Mouse (Mus musculus) cerebellum, adult 2 months (tissue): Measurements from ENCODE around the gene AU040320. TPM values are rescaled to one million over a fixed set of nuclear protein-coding genes. Genes with fewer than 3 reads are reported as not detected.

ENCODE experiments used
- DNase-seq, 2 experiments: peaks; one replicate each; pipeline ENCODE4 v3.0.0; 2021
- H3K27ac ChIP-seq: fragments of 200-500 bp; 2 replicates; pipeline ENCODE4 v1.5.1; 2012; ENCODE audit warnings: low read length, control low read depth, inconsistent platforms; ENCODE audit not compliant: insufficient read depth
- H3K27me3 ChIP-seq: fragments of 200-500 bp; 2 replicates; pipeline ENCODE4 v1.6.1; 2012; ENCODE audit warnings: inconsistent platforms, mild to moderate bottlenecking, low read length, moderate library complexity; ENCODE audit not compliant: control insufficient read depth, insufficient read depth
- H3K4me1 ChIP-seq: fragments of 200-500 bp; 2 replicates; pipeline ENCODE4 v1.6.1; 2011; ENCODE audit warnings: low read length; ENCODE audit not compliant: control insufficient read depth, insufficient read depth
- H3K4me3 ChIP-seq: fragments of 200-500 bp; replicated peaks from 2 replicates; pipeline ENCODE3; 2011; ENCODE audit warnings: mild to moderate bottlenecking, low read depth, low read length, control low read depth; ENCODE audit not compliant: insufficient read depth
- CTCF ChIP-seq: fragments of 200-500 bp; IDR thresholded peaks from 2 replicates; pipeline ENCODE4 v1.5.1; 2011; ENCODE audit warnings: low read depth, mild to moderate bottlenecking, control low read depth, low read length, moderate library complexity, borderline replicate concordance; ENCODE audit not compliant: insufficient read depth
- POLR2A ChIP-seq: fragments of 200-500 bp; IDR thresholded peaks from 2 replicates; pipeline ENCODE4 v1.6.1; 2011; ENCODE audit warnings: low read length, control low read depth, borderline replicate concordance; ENCODE audit not compliant: insufficient read depth
- WGBS: fragments of 180-500 bp; shearing (Covaris S2); methylation state at CpG from one replicate; pipeline ENCODE4 v1.1.7; 2018; 5-methylcytosine and 5-hydroxymethylcytosine counted together
- polyA plus RNA-seq: library from polyadenylated mRNA; depleted of rRNA; stranded (reverse); fragments of >200 nt; gene quantifications from 2 replicates; pipeline ENCODE4 v1.2.3, GENCODE M21; 2012

Gene AU040320
- polyA plus RNA-seq, 1 experiment = 51.0 TPM

DNA sequence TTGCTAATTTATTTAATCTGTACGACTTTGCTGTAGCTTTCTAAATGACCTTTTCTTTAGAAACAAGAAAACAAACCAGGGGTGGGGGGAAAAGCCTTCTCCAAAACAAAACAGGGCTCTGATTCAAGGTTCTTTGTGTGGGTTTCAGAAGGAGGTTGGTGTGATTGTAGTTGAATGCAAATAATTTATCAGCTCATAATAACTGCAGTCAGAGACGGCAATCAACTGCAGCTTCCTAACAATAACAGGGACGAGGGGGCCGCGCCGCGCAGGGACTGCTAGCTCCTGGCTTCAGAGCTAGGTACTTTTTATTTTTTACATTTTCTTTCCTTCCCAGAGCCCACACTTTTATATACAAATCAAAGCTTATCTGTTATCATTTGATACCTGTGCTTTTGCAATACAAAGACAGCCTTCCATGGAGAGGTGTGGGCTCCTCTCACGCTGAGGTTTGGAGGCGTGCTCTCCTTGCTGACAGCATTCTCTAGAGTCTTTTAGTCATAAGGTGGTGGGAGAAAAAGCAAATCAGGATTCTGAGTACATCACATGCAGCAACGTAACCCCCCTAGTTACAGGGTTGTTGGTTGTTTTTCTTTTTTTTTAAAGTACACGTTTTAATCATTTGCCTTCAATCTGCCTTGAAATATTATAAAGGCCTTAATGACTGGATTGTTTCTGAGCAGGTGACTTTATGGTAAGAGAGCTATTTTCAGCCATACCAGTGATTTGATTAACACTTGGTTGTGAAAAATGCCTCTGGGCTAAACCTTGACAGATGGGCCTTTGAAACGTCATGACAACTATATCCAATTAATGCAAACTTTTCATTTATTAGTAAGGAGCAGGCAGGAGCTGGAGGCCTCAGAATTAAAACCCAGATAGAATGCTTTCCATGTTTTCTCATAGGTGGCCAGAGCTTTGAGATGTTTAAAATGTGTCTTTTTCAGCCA, 26.8 kb downstream of the AU040320 start:
- no peak for TF ChIP-seq POLR2A
- TF ChIP-seq CTCF = no peak
- WGBS = 80% methylated on average over 12 of the region's 12 CpGs
- H3K27ac ChIP-seq = no peak overlapping the region
- DNase-seq = no peak
- H3K4me3 ChIP-seq = no peak overlapping the region
- H3K4me1 ChIP-seq = peaks cover 7% of the 10 kb centered on the region
- H3K27me3 ChIP-seq = no peaks in the 10 kb centered on the region

DNA sequence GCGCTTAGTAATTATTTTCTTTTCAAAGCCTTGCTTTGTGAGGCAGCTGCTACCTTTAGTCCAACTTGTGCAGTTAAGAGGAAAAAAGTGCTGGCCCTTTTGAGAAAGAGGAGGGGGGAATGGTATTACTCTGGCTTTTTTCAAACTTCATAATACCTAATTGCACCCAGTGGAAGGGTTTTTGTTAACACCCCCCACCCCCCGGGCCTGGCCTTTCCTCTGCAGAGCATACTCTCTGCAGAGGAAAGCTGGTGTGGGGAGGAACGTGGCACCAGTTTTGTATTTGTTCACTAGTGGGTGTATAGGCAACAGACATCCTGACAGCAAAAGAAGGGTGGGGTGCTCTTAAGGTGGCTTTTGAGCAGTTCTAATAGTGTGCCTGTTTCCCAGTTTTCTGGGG, 28.5 kb downstream of the AU040320 start:
- Histone ChIP-seq H3K4me1 (peaks cover 7% of the 10 kb centered on the region), H3K27ac (no peak overlapping the region), H3K27me3 (no peaks in the 10 kb centered on the region), H3K4me3 (no peak overlapping the region)
- no peak for TF ChIP-seq CTCF
- no peak for TF ChIP-seq POLR2A
- no peak for DNase-seq
- 92% methylated on average over 3 of the region's 3 CpGs for WGBS

DNA sequence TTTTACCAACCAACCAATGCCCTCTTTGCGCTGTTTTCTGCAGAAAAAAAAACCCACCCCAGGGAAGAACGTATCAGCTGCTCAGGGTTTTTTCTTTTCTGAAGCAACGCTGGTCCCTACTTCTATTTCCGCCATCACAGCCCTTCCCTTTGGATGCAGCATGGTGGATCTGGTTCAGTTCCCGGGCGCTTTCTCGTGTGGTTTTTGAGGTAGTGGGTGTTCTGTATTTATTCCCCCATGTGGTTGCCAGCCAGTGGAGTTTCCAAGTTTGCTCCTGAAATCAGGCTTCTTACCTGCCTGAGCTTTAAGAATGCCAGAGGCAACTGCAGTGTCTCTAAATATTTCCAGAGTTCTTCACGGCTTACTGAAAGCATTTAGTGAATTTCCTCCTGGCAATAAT, 29.2 kb downstream of the AU040320 start:
- H3K27ac ChIP-seq = no peak overlapping the region
- DNase-seq = no peak
- TF ChIP-seq CTCF (no peak), POLR2A (no peak)
- WGBS = 77% methylated on average over 8 of the region's 8 CpGs
- no peak overlapping the region for H3K4me3 ChIP-seq
- H3K4me1 ChIP-seq = peaks cover 7% of the 10 kb centered on the region
- H3K27me3 ChIP-seq = no peaks in the 10 kb centered on the region

DNA sequence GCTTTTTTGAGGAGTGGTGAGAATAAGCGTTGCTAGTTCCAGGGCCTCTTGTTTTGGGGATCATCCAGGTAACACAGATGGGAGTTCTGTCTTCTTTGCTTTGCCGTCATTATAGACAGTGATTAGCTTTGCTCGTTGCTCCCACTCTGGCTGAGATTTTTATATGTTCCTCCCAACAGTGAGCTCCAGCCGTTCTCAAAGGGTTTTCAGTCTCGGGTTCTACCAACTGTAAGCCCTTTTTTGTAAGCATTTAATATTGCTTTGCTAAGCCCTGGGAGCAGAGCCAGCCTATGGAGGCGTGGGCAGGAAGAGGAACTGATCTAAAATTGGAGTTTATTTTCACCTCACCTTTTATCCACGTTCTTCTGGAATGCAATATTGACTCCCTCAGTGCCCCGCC, 29.7 kb downstream of the AU040320 start:
- Histone ChIP-seq H3K27me3 (no peaks in the 10 kb centered on the region), H3K27ac (peak overlapping the region; percentile 77), H3K4me1 (peaks cover 7% of the 10 kb centered on the region), H3K4me3 (peak overlapping the region; percentile 19)
- WGBS = 18% methylated on average over 8 of the region's 8 CpGs
- no peak for TF ChIP-seq CTCF
- TF ChIP-seq POLR2A = no peak
- DNase-seq = peak; percentile 37 to 47

DNA sequence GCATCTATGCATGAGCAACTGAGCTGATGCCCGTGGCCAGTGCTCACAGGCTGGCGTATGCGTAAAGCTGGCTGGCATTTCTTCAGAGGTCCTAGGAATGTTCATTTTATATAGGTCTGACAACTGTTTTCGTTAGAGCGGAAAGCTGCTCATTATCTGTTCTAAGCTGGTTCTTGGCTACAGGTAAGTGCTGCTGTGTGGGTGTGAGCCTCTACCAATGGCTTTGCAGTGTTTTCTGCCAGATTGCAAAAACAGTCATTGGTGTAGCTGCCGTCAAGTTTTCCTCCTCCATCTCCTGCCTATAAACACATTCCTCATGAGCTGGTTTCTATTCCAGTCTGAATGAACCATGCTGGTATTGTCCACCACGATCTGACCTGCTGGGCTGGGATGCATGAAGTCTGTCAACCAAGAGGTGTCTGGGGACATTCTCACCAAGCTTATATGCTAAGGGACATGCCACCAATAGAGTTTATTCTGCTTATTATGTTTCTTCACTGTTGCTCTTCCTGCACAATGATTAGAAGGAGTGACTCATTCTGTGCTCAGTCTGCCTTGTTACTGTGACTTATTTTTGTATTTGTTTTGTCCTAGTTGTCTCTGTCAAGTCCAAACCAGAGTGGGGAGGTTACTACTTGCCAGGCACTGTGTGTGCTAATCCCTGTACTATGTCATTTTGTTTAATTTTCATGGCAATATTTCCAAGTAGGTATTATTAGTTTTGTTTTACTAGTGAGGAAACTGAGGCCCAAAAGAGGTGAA, 39.2 kb downstream of the AU040320 start:
- Histone ChIP-seq H3K27ac (no peak overlapping the region), H3K4me1 (no peaks in the 10 kb centered on the region), H3K27me3 (no peaks in the 10 kb centered on the region), H3K4me3 (no peak overlapping the region)
- no peak for DNase-seq
- TF ChIP-seq POLR2A = no peak
- WGBS = 88% methylated on average over 7 of the region's 7 CpGs

DNA sequence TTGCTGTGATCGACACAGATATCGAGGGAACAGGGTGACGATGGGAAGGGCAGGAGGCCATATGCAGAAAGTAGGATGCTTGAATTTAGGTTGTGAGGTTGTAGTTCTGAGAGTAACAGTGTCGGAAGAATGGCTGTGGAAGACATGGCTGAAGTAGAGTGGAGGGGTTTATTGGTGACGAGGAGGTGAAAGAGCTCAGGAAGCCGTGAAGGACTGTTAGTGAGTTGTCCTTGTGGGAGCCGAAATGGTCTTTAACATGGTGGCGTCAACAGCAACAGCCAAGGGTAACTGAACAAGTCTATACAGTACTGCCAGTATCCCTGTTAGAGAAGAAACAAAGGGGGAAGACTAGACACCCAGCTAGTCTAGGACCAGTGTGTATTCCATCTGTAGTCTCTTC, 48.8 kb downstream of the AU040320 start:
- no peak for DNase-seq
- H3K27ac ChIP-seq = no peak overlapping the region
- H3K4me3 ChIP-seq = no peak overlapping the region
- H3K27me3 ChIP-seq = no peaks in the 10 kb centered on the region
- H3K4me1 ChIP-seq = peaks cover 16% of the 10 kb centered on the region; the same call in 1 of the 2 replicates
- 97% methylated on average over 8 of the region's 8 CpGs for WGBS
- TF ChIP-seq POLR2A (no peak), CTCF (no peak)

DNA sequence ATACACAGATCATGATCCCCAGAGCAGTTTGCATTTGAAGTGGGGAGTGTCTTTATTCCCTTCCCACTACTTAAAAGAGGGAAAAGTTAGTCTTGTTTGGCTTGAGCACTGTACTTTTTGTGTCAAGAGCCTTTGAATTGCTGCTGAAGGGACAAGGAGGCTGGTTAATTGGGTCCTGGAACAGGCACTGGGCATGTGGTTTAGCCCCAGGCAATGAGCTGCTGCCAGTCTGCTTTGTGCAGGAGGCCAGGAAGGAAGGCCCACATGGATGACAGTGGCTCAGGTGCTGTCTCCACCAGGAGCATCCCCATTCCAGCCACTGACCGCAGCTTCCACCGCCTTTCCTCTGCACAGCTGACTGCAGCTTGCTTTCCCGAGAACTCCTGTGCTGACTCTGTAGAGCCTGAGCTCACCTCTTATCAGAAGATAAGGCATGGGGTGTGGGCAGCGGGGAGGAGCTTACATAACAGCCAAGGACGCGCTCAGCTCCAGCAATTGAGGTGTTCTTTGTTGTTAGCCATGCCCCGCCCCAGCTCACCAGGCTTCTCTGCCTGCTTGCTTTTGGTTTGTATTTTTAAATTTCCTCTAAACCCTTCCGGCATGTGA, 50.0 kb downstream of the AU040320 start:
- peak overlapping the region; percentile 67 for H3K27ac ChIP-seq
- peak; percentile 82 to 86 for DNase-seq

More for the DNA sequence above, 50.0 kb downstream of the AU040320 start:
- 11% methylated on average over 8 of the region's 8 CpGs for WGBS
- TF ChIP-seq CTCF (no peak), POLR2A (0 out of 2 replicates have a peak, but pooled peaks have one; percentile 32)
- peaks cover 16% of the 10 kb centered on the region; the same call in 1 of the 2 replicates for H3K4me1 ChIP-seq
- no peak overlapping the region for H3K4me3 ChIP-seq
- H3K27me3 ChIP-seq = no peaks in the 10 kb centered on the region
